Mouse (Mus musculus): ENCODE results near the gene Npcd. TPM values are rescaled to one million over a fixed set of nuclear protein-coding genes. Genes with fewer than 3 reads are reported as not detected.

The Npcd gene
- total and polyA plus RNA-seq, 2 experiments, result not detected

GRCm38 (mm10) chr15:79747998-79748397 lies 86.0 kb downstream of the Npcd start:
- H3K27ac ChIP-seq (replicated peaks; ENCODE audit: insufficient read depth, low read depth, low read length), result no peak overlapping the region
- no peak for TF ChIP-seq POLR2A (IDR thresholded peaks at IDR 0.05; ENCODE audit: extremely low read depth, insufficient read depth, low read length)
- TF ChIP-seq CTCF (IDR thresholded peaks at IDR 0.05; ENCODE audit: low read depth, low read length), result peak; percentile 56
- H3K4me3 ChIP-seq (ENCODE audit: insufficient read depth, low read depth, low read length), result no peak overlapping the region
- WGBS, result 89% methylated on average over 11 of the region's 11 CpGs
- H3K36me3 ChIP-seq (ENCODE audit: control insufficient read depth, insufficient read depth, low read length), result no peaks in the 10 kb centered on the region
- no peaks in the 10 kb centered on the region for H3K4me1 ChIP-seq (ENCODE audit: control insufficient read depth, insufficient read depth, low read length)
- H3K79me2 ChIP-seq (ENCODE audit: control insufficient read depth, insufficient read depth, low read length), result no peaks in the 10 kb centered on the region
- no peak for DNase-seq (ENCODE audit: extremely low read depth, low read depth, low spot score)
- H3K27me3 ChIP-seq (ENCODE audit: control insufficient read depth, insufficient read depth, low read length), result no peaks in the 10 kb centered on the region
- no peak overlapping the region for H3K9ac ChIP-seq (ENCODE audit: low read depth, low read length)

GRCm38 (mm10) chr15:79745883-79746282 lies 88.2 kb downstream of the Npcd start:
- Histone ChIP-seq H3K27ac (replicated peaks; ENCODE audit: insufficient read depth, low read depth, low read length) (no peak overlapping the region), H3K4me3 (ENCODE audit: insufficient read depth, low read depth, low read length) (no peak overlapping the region), H3K79me2 (ENCODE audit: control insufficient read depth, insufficient read depth, low read length) (no peaks in the 10 kb centered on the region), H3K4me1 (ENCODE audit: control insufficient read depth, insufficient read depth, low read length) (peaks cover under 1% of the 10 kb centered on the region; the same call in 1 of the 2 replicates), H3K27me3 (ENCODE audit: control insufficient read depth, insufficient read depth, low read length) (no peaks in the 10 kb centered on the region), H3K36me3 (ENCODE audit: control insufficient read depth, insufficient read depth, low read length) (no peaks in the 10 kb centered on the region), H3K9ac (ENCODE audit: low read depth, low read length) (no peak overlapping the region)
- no peak for TF ChIP-seq CTCF (IDR thresholded peaks at IDR 0.05; ENCODE audit: low read depth, low read length)
- TF ChIP-seq POLR2A (IDR thresholded peaks at IDR 0.05; ENCODE audit: extremely low read depth, insufficient read depth, low read length), result no peak
- 95% methylated on average over 5 of the region's 5 CpGs for WGBS
- DNase-seq (ENCODE audit: extremely low read depth, low read depth, low spot score), result no peak

GRCm38 (mm10) chr15:79745312-79745711 lies 88.7 kb downstream of the Npcd start:
- Histone ChIP-seq H3K9ac (ENCODE audit: low read depth, low read length) (no peak overlapping the region), H3K27ac (replicated peaks; ENCODE audit: insufficient read depth, low read depth, low read length) (no peak overlapping the region), H3K79me2 (ENCODE audit: control insufficient read depth, insufficient read depth, low read length) (peaks cover 3% of the 10 kb centered on the region; the same call in 1 of the 2 replicates), H3K27me3 (ENCODE audit: control insufficient read depth, insufficient read depth, low read length) (no peaks in the 10 kb centered on the region), H3K4me1 (ENCODE audit: control insufficient read depth, insufficient read depth, low read length) (peaks cover 5% of the 10 kb centered on the region), H3K36me3 (ENCODE audit: control insufficient read depth, insufficient read depth, low read length) (no peaks in the 10 kb centered on the region), H3K4me3 (ENCODE audit: insufficient read depth, low read depth, low read length) (no peak overlapping the region)
- DNase-seq (ENCODE audit: extremely low read depth, low read depth, low spot score), result peak; percentile 44
- TF ChIP-seq CTCF (IDR thresholded peaks at IDR 0.05; ENCODE audit: low read depth, low read length) (no peak), POLR2A (IDR thresholded peaks at IDR 0.05; ENCODE audit: extremely low read depth, insufficient read depth, low read length) (no peak)
- WGBS, result 64% methylated on average over 10 of the region's 10 CpGs

- H3K36me3 ChIP-seq (ENCODE audit: control insufficient read depth, insufficient read depth, low read length), result no peaks in the 10 kb centered on the region
- H3K79me2 ChIP-seq (ENCODE audit: control insufficient read depth, insufficient read depth, low read length), result peaks cover 4% of the 10 kb centered on the region; the same call in 1 of the 2 replicates
- TF ChIP-seq POLR2A (IDR thresholded peaks at IDR 0.05; ENCODE audit: extremely low read depth, insufficient read depth, low read length), result no peak
- TF ChIP-seq CTCF (IDR thresholded peaks at IDR 0.05; ENCODE audit: low read depth, low read length), result no peak
- H3K27ac ChIP-seq (replicated peaks; ENCODE audit: insufficient read depth, low read depth, low read length), result no peak overlapping the region
- no peak overlapping the region for H3K9ac ChIP-seq (ENCODE audit: low read depth, low read length)
- WGBS, result 83% methylated on average over 8 of the region's 8 CpGs
- no peaks in the 10 kb centered on the region for H3K27me3 ChIP-seq (ENCODE audit: control insufficient read depth, insufficient read depth, low read length)
- H3K4me3 ChIP-seq (ENCODE audit: insufficient read depth, low read depth, low read length), result no peak overlapping the region
- no peak for DNase-seq (ENCODE audit: extremely low read depth, low read depth, low spot score)
- peaks cover 5% of the 10 kb centered on the region for H3K4me1 ChIP-seq (ENCODE audit: control insufficient read depth, insufficient read depth, low read length)
Observed at GRCm38 (mm10) chr15:79744742-79745141, 89.3 kb downstream of the Npcd start.

- Histone ChIP-seq H3K4me1 (ENCODE audit: control insufficient read depth, insufficient read depth, low read length) (peaks cover 8% of the 10 kb centered on the region), H3K27ac (replicated peaks; ENCODE audit: insufficient read depth, low read depth, low read length) (no peak overlapping the region), H3K4me3 (ENCODE audit: insufficient read depth, low read depth, low read length) (no peak overlapping the region), H3K36me3 (ENCODE audit: control insufficient read depth, insufficient read depth, low read length) (no peaks in the 10 kb centered on the region), H3K9ac (ENCODE audit: low read depth, low read length) (no peak overlapping the region), H3K79me2 (ENCODE audit: control insufficient read depth, insufficient read depth, low read length) (peaks cover 4% of the 10 kb centered on the region; the same call in 1 of the 2 replicates), H3K27me3 (ENCODE audit: control insufficient read depth, insufficient read depth, low read length) (no peaks in the 10 kb centered on the region)
- 97% methylated on average over 11 of the region's 11 CpGs for WGBS
- DNase-seq (ENCODE audit: extremely low read depth, low read depth, low spot score), result no peak
- no peak for TF ChIP-seq CTCF (IDR thresholded peaks at IDR 0.05; ENCODE audit: low read depth, low read length)
- no peak for TF ChIP-seq POLR2A (IDR thresholded peaks at IDR 0.05; ENCODE audit: extremely low read depth, insufficient read depth, low read length)
Observed at GRCm38 (mm10) chr15:79744001-79744400, 90.0 kb downstream of the Npcd start.

GRCm38 (mm10) chr15:79742706-79743023 lies 91.4 kb downstream of the Npcd start:
- Histone ChIP-seq H3K4me3 (ENCODE audit: insufficient read depth, low read depth, low read length) (peak overlapping the region; percentile 70), H3K79me2 (ENCODE audit: control insufficient read depth, insufficient read depth, low read length) (peaks cover 4% of the 10 kb centered on the region; the same call in 1 of the 2 replicates), H3K27ac (replicated peaks; ENCODE audit: insufficient read depth, low read depth, low read length) (0 out of 2 replicates have a peak overlapping the region, but pooled peaks have one; percentile 3), H3K36me3 (ENCODE audit: control insufficient read depth, insufficient read depth, low read length) (peaks cover 3% of the 10 kb centered on the region; the same call in 1 of the 2 replicates), H3K9ac (ENCODE audit: low read depth, low read length) (peak overlapping the region; percentile 84), H3K4me1 (ENCODE audit: control insufficient read depth, insufficient read depth, low read length) (peaks cover 8% of the 10 kb centered on the region), H3K27me3 (ENCODE audit: control insufficient read depth, insufficient read depth, low read length) (no peaks in the 10 kb centered on the region)
- TF ChIP-seq POLR2A (IDR thresholded peaks at IDR 0.05; ENCODE audit: extremely low read depth, insufficient read depth, low read length), result no peak
- TF ChIP-seq CTCF (IDR thresholded peaks at IDR 0.05; ENCODE audit: low read depth, low read length), result no peak
- WGBS, result 1% methylated on average over 23 of the region's 23 CpGs
- no peak for DNase-seq (ENCODE audit: extremely low read depth, low read depth, low spot score)
